Mouse (Mus musculus) 416B (cell line): ENCODE measurements around the gene Inhbe.

Experiments used
- DNase-seq: peaks from one replicate; pipeline ENCODE4 v3.0.0; 2011; ENCODE audit warnings: low read depth

The Inhbe gene

DNA sequence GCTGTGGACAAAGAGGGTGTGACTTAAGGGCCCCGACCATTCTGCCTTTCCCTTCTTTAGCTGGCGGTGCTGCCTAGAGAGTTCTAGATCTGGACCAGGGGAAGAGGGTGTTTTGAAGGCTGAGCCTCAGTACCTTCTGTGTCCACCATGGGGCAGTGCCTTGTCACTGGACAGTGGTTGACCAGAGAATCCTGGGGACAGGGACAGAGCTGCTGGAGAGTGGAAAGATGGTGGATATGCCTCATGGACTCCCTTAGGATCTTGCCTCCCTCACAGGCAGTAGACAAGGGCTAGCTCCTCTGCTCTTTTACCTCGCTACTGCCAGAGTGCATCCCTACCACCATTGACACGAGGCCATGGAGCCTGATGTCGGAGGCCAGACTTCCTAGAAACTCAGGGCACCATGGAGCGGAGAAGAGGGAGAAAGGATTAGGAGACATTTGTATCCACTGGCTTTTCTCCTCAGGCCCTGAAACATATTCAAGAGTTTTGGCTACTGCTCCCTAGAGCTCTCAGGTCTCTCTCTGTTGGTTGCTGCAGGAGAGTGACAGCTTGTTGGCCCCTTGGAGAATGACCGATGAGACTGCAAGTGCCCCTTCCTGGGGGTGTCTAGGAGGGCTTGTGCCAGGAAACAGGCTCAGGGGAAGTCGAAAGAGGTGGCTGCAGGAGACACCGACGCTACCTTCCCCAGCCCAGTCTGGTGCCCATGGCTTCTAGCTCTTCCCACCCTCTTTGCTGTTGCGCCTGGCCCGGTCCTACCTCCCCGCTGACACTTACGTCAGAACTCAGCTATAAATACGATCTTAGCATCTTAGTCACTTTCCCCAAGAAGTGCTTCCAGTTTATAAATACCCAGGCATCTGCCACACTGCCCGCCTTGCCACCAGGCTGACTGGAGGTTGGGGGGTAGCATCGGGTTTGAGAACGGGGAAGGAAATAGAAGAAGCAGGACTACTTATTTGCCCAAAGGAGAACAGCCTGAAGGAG lies at the start of gene Inhbe:
Gene Inhbe (minus strand): TSS at position 503 of the 987 bp plus-strand sequence.
- DNase-seq, result peak; percentile 41

GRCm38 (mm10) chr10:127391774-127392173 lies 37.6 kb upstream of the Inhbe start:
- no peak for DNase-seq

DNA sequence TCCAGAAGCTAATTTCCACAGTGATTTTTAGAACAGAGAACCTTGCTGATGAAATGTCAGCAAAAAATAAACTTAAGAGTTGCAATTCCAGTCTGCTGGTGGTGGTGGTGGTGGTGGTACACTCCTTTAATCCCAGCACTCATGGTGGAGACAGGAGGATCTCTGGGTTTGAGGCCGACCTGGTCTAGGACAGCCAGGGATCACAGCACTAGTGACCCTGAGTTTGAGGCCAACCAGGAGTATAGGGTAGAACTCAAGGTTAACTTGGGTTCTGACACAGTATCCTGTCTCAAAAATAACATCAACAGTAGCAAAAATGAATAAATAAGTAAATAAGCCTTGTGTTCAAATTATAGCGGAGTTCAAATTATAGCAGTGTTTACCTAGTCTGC lies 27.5 kb upstream of the Inhbe start:
- DNase-seq, result peak; percentile 10

- peak; percentile 67 for DNase-seq
Observed at GRCm38 (mm10) chr10:127380767-127381742, 26.8 kb upstream of the Inhbe start.

DNA sequence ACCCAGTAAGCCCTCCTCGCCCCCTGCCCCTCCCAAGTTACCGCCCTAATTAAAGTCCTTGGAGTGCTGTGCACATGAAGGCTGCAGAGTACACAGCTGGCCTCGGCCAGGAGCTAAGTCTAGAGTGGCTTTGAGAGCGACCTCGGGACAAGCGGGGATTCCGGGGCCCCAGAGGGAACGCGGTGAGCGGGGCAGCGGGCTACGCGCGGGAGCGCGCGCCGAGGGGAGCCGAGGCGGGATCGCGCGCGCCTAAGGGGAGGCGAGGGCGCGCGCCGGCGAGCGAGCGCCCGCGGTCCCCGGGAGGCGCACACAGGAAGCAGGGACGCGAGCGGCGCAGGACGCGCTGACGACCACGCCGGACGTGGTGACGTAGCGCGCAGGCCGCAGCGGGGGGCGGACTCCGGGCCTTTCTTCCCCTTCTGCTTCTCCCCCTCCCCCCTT lies 26.1 kb upstream of the Inhbe start, which contains the start of gene R3hdm2:
Gene R3hdm2 (plus strand): TSS at position 77 of the 441 bp plus-strand sequence.
- DNase-seq, result peak; percentile 92

GRCm38 (mm10) chr10:127379654-127380053 lies 25.4 kb upstream of the Inhbe start:
- no peak for DNase-seq

- DNase-seq, result no peak
Observed at GRCm38 (mm10) chr10:127377700-127378099, 23.5 kb upstream of the Inhbe start.

- DNase-seq, result no peak
Observed at GRCm38 (mm10) chr10:127371023-127371422, 16.8 kb upstream of the Inhbe start.

GRCm38 (mm10) chr10:127369834-127370820 lies 15.9 kb upstream of the Inhbe start, which contains the start of gene Inhbc:
TSS of gene Inhbc (minus strand) at chr10:127370431.
- DNase-seq, result no peak

DNA sequence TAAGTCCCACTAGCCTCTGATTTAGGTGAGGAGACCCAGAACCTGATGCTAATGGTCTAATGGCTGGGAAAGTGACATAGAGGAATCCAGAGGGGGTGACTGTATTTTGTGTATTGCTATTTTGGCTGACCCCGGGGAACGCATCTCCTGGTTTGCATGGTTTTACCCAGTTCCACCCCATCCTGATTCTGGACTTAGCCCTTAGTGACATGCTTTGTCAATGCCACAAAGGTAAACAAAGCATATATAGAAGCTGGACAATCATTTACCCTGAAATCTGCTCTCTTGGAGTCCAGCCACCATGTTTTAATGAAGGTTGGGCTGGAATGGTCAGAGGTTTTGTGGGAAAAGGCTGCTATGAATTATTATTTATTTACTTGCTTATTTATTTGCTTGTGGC lies 14.1 kb upstream of the Inhbe start:
- DNase-seq, result no peak

DNA sequence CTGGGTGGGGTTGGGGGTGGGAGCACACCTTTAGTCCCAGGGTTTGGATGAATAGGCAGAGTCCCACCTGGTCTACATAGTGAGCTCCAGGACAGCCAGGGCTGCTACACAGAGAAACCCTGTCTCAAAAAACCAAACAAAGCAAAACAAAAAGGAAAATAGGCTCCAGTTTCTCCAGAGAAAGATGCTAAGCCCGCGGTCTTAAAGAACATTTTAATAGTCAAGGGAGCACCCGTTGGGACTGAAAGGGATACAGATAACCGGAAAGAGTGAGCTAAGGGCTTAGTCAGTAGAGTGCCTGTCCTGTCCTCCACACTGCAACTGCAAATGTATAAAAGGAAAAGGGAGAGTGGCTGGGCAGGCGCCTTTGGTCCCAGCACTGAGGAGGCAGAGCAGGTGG lies 12.9 kb upstream of the Inhbe start:
- DNase-seq, result no peak

DNA sequence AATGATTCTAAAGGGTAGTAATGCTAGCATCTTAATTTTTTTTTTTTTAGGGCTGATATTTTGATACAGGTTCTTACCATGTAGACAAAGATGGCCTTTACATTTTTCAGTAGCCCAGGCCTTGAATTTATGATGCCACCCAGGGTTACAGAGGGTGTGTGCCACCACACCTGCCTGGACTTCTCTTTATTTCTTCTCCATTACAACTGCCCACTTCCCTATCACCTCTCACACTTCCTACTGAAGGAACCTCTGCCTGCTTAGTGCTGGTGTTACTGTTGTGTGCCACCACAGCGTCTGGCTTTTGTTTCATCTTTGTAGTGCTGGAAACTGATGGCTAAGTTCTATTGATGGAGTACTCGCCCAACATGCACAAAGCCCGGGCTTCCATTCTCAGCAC lies 6.5 kb upstream of the Inhbe start:
- DNase-seq, result no peak

GRCm38 (mm10) chr10:127355336-127355735 lies 1.1 kb upstream of the Inhbe start:
- no peak for DNase-seq

DNA sequence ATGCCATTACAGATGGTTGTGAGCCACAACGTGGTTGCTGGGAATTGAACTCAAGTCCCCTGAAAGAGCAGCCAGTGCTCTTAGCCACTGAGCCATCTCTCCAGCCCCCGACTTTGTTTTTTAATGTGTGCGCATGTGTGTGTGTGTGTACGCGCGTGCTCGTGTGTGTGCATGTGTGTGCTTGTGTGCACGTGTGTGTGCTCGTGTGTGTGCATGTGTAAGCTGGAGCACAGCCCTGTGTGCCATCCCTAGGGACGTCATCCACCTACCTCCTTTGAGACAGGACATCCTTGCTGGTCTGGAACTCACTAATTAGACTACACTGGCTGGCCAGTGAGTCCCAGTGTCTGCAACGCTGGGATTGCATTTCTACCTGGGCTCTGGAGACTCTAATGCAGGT lies 1.4 kb downstream of the Inhbe start:
- no peak for DNase-seq

- no peak for DNase-seq
Observed at GRCm38 (mm10) chr10:127352187-127352586, 2.0 kb downstream of the Inhbe start.

GRCm38 (mm10) chr10:127351719-127352118 lies 2.5 kb downstream of the Inhbe start:
- DNase-seq, result peak; percentile 14

DNA sequence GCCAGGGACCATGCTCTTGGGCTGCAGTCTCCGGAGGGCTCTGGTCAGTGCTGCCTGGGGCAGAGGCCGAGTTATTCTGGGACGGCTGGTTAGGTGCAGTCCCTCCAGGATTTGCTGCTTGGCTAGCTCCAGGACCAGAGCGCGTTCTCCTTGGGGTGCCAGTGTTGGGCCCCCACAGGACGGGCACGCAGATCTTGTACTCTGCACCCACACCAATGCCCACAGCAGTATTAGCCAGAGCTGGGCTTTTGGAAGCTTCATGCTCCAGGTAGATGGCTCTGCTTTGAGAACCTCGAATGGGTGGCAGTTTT lies 3.0 kb downstream of the Inhbe start:
- DNase-seq, result no peak

- DNase-seq, result peak; percentile 79
Observed at GRCm38 (mm10) chr10:127350594-127351284, 3.5 kb downstream of the Inhbe start.

- DNase-seq, result no peak
Observed at GRCm38 (mm10) chr10:127349810-127350209, 4.4 kb downstream of the Inhbe start.

GRCm38 (mm10) chr10:127348957-127349356 lies 5.3 kb downstream of the Inhbe start:
- peak; percentile 55 for DNase-seq

DNA sequence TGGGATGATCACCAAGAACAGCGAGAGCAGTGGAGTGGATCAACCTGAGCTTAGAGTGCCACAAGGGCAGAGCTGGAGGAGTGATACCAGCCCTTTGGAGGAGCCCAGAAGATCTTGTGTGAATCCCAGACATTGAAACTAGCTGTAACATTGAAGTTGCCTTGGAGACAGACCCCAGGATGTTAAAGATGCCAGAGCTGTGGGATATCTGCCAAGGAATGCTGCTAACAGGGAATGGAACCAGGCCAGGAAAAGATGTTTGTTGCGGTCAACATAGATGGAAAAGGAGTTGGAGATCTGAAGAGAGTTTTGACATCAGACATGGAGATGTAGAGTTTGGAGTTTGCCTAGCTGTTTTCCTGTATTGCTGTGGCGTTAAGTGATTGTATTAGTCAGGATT lies 8.0 kb downstream of the Inhbe start:
- DNase-seq, result no peak
